Mouse (Mus musculus) ES-Bruce4 (cell line): ENCODE data around the gene Efna4.

Experiments
- CTCF ChIP-seq: IDR thresholded peaks from one replicate; pipeline ENCODE4 v1.8.1; 2011; ENCODE audit warnings: low read depth, low read length
- EP300 ChIP-seq: IDR thresholded peaks from 2 replicates; pipeline ENCODE4 v1.6.1; 2011; ENCODE audit warnings: low read depth, low read length; ENCODE audit not compliant: insufficient read depth
- POLR2A ChIP-seq: IDR thresholded peaks from one replicate; pipeline ENCODE4 v1.8.1; 2011; ENCODE audit warnings: low read length; ENCODE audit not compliant: insufficient read depth

- TF ChIP-seq CTCF (no peak), POLR2A (no peak), EP300 (no peak)
These were observed 10.1 kb upstream of the Efna4 start for GRCm38 (mm10) chr3:89347916-89348315.
